Mouse (Mus musculus): Measurements from ENCODE around the gene Aox2.

DNA sequence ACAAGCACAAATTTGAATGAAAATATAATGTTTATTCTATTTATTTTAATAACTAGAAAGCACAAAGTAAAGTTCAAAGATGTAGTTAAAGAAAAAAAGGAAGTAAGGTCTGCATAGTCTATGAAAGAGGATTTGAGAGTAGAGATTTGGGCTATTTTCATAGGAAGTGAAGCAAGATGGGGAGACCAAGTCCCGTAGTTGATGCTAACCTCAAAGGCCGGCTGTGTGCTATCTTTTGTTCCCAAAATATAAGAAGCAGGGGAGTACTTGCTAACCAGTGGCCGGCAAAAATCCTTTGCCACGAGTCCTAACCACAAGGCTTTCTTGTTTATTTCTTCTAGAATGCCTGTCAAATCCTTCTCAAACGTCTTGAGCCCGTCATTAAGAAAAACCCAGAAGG is 70.6 kb downstream of the Aox2 start:
- TF ChIP-seq CTCF (IDR thresholded peaks at IDR 0.05; ENCODE audit: low read depth) (no peak), EP300 (optimal IDR thresholded peaks at IDR 0.05) (no peak)

All from stomach, postnatal 0 days (tissue).